Mouse (Mus musculus): ENCODE measurements at regions not wholly inside any gene's neighbourhood (a gene's known extent, or its start where the extent isn't known, plus 50 kb on each side); places are given as distances from the start of the nearest gene placed in this dataset.

GRCm38 (mm10) chr16:29772609-29772988 is 193.5 kb downstream of the Opa1 start:
- Histone ChIP-seq H3K4me1 (peaks cover 13% of the 10 kb centered on the region), H3K4me3 (replicated peaks) (no peak overlapping the region), H3K9me3 (replicated peaks) (no peaks in the 10 kb centered on the region), H3K27me3 (no peaks in the 10 kb centered on the region), H3K9ac (no peak overlapping the region), H3K36me3 (no peaks in the 10 kb centered on the region), H3K4me2 (replicated peaks) (no peak overlapping the region), H3K27ac (replicated peaks) (no peak overlapping the region)
- WGBS = 79% methylated on average over 12 of the region's 12 CpGs
- ATAC-seq (ENCODE audit: insufficient number of reproducible peaks, low FRiP score, low TSS enrichment, low read depth) = no peak

GRCm38 (mm10) chr16:29773056-29773455 is 193.9 kb downstream of the Opa1 start:
- no peak for ATAC-seq (ENCODE audit: insufficient number of reproducible peaks, low FRiP score, low TSS enrichment, low read depth)
- H3K9ac ChIP-seq = no peak overlapping the region
- H3K4me3 ChIP-seq (replicated peaks) = no peak overlapping the region
- H3K4me2 ChIP-seq (replicated peaks) = no peak overlapping the region
- H3K27ac ChIP-seq (replicated peaks) = no peak overlapping the region
- no peaks in the 10 kb centered on the region for H3K27me3 ChIP-seq
- H3K4me1 ChIP-seq = peaks cover 13% of the 10 kb centered on the region
- WGBS = 82% methylated on average over 6 of the region's 6 CpGs
- H3K9me3 ChIP-seq (replicated peaks) = no peaks in the 10 kb centered on the region
- no peaks in the 10 kb centered on the region for H3K36me3 ChIP-seq

- H3K9ac ChIP-seq = no peak overlapping the region
- ATAC-seq (ENCODE audit: insufficient number of reproducible peaks, low FRiP score, low TSS enrichment, low read depth) = no peak
- 49% methylated on average over 2 of the region's 2 CpGs for WGBS
Measured at GRCm38 (mm10) chr16:29774949-29775348, 195.8 kb downstream of the Opa1 start.

GRCm38 (mm10) chr16:29775879-29776278 is 196.7 kb downstream of the Opa1 start:
- 0 out of 2 replicates have a peak, but pooled peaks have one; percentile 40 for ATAC-seq (ENCODE audit: insufficient number of reproducible peaks, low FRiP score, low TSS enrichment, low read depth)
- Histone ChIP-seq H3K9ac (no peak overlapping the region), H3K4me2 (replicated peaks) (no peak overlapping the region), H3K27ac (replicated peaks) (peak overlapping the region; percentile 28), H3K36me3 (no peaks in the 10 kb centered on the region), H3K9me3 (replicated peaks) (no peaks in the 10 kb centered on the region), H3K27me3 (no peaks in the 10 kb centered on the region), H3K4me3 (replicated peaks) (no peak overlapping the region), H3K4me1 (peaks cover 13% of the 10 kb centered on the region)
- WGBS = 56% methylated on average over 5 of the region's 5 CpGs

More at GRCm38 (mm10) chr16:29774949-29775348, 195.8 kb downstream of the Opa1 start:
- Histone ChIP-seq H3K27me3 (no peaks in the 10 kb centered on the region), H3K4me1 (peaks cover 13% of the 10 kb centered on the region), H3K4me2 (replicated peaks) (no peak overlapping the region), H3K4me3 (replicated peaks) (no peak overlapping the region), H3K9me3 (replicated peaks) (no peaks in the 10 kb centered on the region), H3K27ac (replicated peaks) (no peak overlapping the region), H3K36me3 (no peaks in the 10 kb centered on the region)

- no peaks in the 10 kb centered on the region for H3K36me3 ChIP-seq
- ATAC-seq (ENCODE audit: insufficient number of reproducible peaks, low FRiP score, low TSS enrichment, low read depth) = no peak
- H3K27me3 ChIP-seq = no peaks in the 10 kb centered on the region
- H3K9me3 ChIP-seq (replicated peaks) = no peaks in the 10 kb centered on the region
- 73% methylated on average over 4 of the region's 4 CpGs for WGBS
- no peak overlapping the region for H3K9ac ChIP-seq
- no peak overlapping the region for H3K27ac ChIP-seq (replicated peaks)
- H3K4me2 ChIP-seq (replicated peaks) = no peak overlapping the region
- 0 out of 2 replicates have a peak, but pooled peaks cover 3% of the 10 kb centered on the region for H3K4me1 ChIP-seq
- H3K4me3 ChIP-seq (replicated peaks) = no peak overlapping the region
Measured at GRCm38 (mm10) chr16:29782441-29782840, 203.3 kb downstream of the Opa1 start.

- Histone ChIP-seq H3K4me1 (peaks cover 10% of the 10 kb centered on the region; the same call in 1 of the 2 replicates), H3K9ac (no peak overlapping the region), H3K4me2 (replicated peaks) (no peak overlapping the region), H3K27ac (replicated peaks) (no peak overlapping the region), H3K27me3 (no peaks in the 10 kb centered on the region), H3K4me3 (replicated peaks) (no peak overlapping the region), H3K36me3 (no peaks in the 10 kb centered on the region), H3K9me3 (replicated peaks) (no peaks in the 10 kb centered on the region)
- no peak for ATAC-seq (ENCODE audit: insufficient number of reproducible peaks, low FRiP score, low TSS enrichment, low read depth)
- 99% methylated on average over 3 of the region's 3 CpGs for WGBS
Measured at GRCm38 (mm10) chr16:29785114-29785513, 206.0 kb downstream of the Opa1 start.

- ATAC-seq (ENCODE audit: insufficient number of reproducible peaks, low FRiP score, low TSS enrichment, low read depth) = no peak
- Histone ChIP-seq H3K36me3 (no peaks in the 10 kb centered on the region), H3K4me3 (replicated peaks) (no peak overlapping the region), H3K27me3 (no peaks in the 10 kb centered on the region), H3K4me1 (peaks cover 10% of the 10 kb centered on the region; the same call in 1 of the 2 replicates), H3K9ac (no peak overlapping the region), H3K27ac (replicated peaks) (no peak overlapping the region), H3K4me2 (replicated peaks) (no peak overlapping the region), H3K9me3 (replicated peaks) (no peaks in the 10 kb centered on the region)
- 89% methylated on average over 8 of the region's 8 CpGs for WGBS
Measured at GRCm38 (mm10) chr16:29786540-29786939, 207.4 kb downstream of the Opa1 start.

GRCm38 (mm10) chr16:29787633-29788511 is 208.7 kb downstream of the Opa1 start:
- no peak overlapping the region for H3K4me2 ChIP-seq (replicated peaks)
- no peak overlapping the region for H3K27ac ChIP-seq (replicated peaks)
- H3K9ac ChIP-seq = no peak overlapping the region
- H3K9me3 ChIP-seq (replicated peaks) = no peaks in the 10 kb centered on the region
- H3K27me3 ChIP-seq = no peaks in the 10 kb centered on the region
- 69% methylated on average over 5 of the region's 5 CpGs for WGBS
- no peak for ATAC-seq (ENCODE audit: insufficient number of reproducible peaks, low FRiP score, low TSS enrichment, low read depth)
- no peak overlapping the region for H3K4me3 ChIP-seq (replicated peaks)
- H3K36me3 ChIP-seq = no peaks in the 10 kb centered on the region
- peaks cover 7% of the 10 kb centered on the region; the same call in 1 of the 2 replicates for H3K4me1 ChIP-seq

- peaks cover 7% of the 10 kb centered on the region; the same call in 1 of the 2 replicates for H3K4me1 ChIP-seq
- no peaks in the 10 kb centered on the region for H3K36me3 ChIP-seq
- H3K4me2 ChIP-seq (replicated peaks) = no peak overlapping the region
- H3K9ac ChIP-seq = no peak overlapping the region
- WGBS = 89% methylated on average over 3 of the region's 3 CpGs
- ATAC-seq (ENCODE audit: insufficient number of reproducible peaks, low FRiP score, low TSS enrichment, low read depth) = no peak
- no peaks in the 10 kb centered on the region for H3K27me3 ChIP-seq
- no peak overlapping the region for H3K27ac ChIP-seq (replicated peaks)
- H3K4me3 ChIP-seq (replicated peaks) = no peak overlapping the region
- H3K9me3 ChIP-seq (replicated peaks) = no peaks in the 10 kb centered on the region
Measured at GRCm38 (mm10) chr16:29790064-29790463, 210.9 kb downstream of the Opa1 start.

- no peak overlapping the region for H3K4me2 ChIP-seq (replicated peaks)
- H3K27ac ChIP-seq (replicated peaks) = no peak overlapping the region
- H3K9ac ChIP-seq = no peak overlapping the region
- H3K4me3 ChIP-seq (replicated peaks) = no peak overlapping the region
- H3K9me3 ChIP-seq (replicated peaks) = no peaks in the 10 kb centered on the region
- peaks cover 4% of the 10 kb centered on the region; the same call in 1 of the 2 replicates for H3K27me3 ChIP-seq
- WGBS = 60% methylated on average over 3 of the region's 3 CpGs
- ATAC-seq (ENCODE audit: insufficient number of reproducible peaks, low FRiP score, low TSS enrichment, low read depth) = no peak
- peaks cover 27% of the 10 kb centered on the region for H3K4me1 ChIP-seq
- no peaks in the 10 kb centered on the region for H3K36me3 ChIP-seq
Measured at GRCm38 (mm10) chr16:29799250-29799649, 220.1 kb downstream of the Opa1 start.

- Histone ChIP-seq H3K27me3 (peaks cover 4% of the 10 kb centered on the region; the same call in 1 of the 2 replicates), H3K9ac (no peak overlapping the region), H3K36me3 (no peaks in the 10 kb centered on the region), H3K4me1 (peaks cover 27% of the 10 kb centered on the region), H3K27ac (replicated peaks) (no peak overlapping the region), H3K9me3 (replicated peaks) (no peaks in the 10 kb centered on the region), H3K4me3 (replicated peaks) (no peak overlapping the region), H3K4me2 (replicated peaks) (no peak overlapping the region)
- ATAC-seq (ENCODE audit: insufficient number of reproducible peaks, low FRiP score, low TSS enrichment, low read depth) = no peak
- 82% methylated on average over 3 of the region's 3 CpGs for WGBS
Measured at GRCm38 (mm10) chr16:29799893-29800292, 220.8 kb downstream of the Opa1 start.

Data from embryonic facial prominence, embryonic 15.5 days (tissue).